Mouse (Mus musculus): Measurements from ENCODE around the gene Trpm8. TPM values are rescaled to one million over a fixed set of nuclear protein-coding genes. Genes with fewer than 3 reads are reported as not detected.

Gene Trpm8
- polyA plus RNA-seq, 1 experiment from 2014 or later: 0.07 TPM

GRCm38 (mm10) chr1:88366881-88367644 is 89.6 kb downstream of the Trpm8 start:
- H3K9me3 ChIP-seq: no peaks in the 10 kb centered on the region
- no peak overlapping the region for H3K4me2 ChIP-seq
- WGBS: 78% methylated on average over 11 of the region's 11 CpGs
- ATAC-seq (ENCODE audit: low read depth): no peak
- no peak overlapping the region for H3K9ac ChIP-seq
- no peaks in the 10 kb centered on the region for H3K4me1 ChIP-seq (replicated peaks)
- no peak overlapping the region for H3K4me3 ChIP-seq
- no peak overlapping the region for H3K27ac ChIP-seq (replicated peaks)
- H3K36me3 ChIP-seq: no peaks in the 10 kb centered on the region
- no peaks in the 10 kb centered on the region for H3K27me3 ChIP-seq

- no peaks in the 10 kb centered on the region for H3K27me3 ChIP-seq
- ATAC-seq (ENCODE audit: low read depth): no peak
- H3K36me3 ChIP-seq: no peaks in the 10 kb centered on the region
- no peaks in the 10 kb centered on the region; the same call in 1 of the 2 replicates for H3K9me3 ChIP-seq
- no peaks in the 10 kb centered on the region for H3K4me1 ChIP-seq (replicated peaks)
- 82% methylated on average over 1 of the region's 1 CpGs for WGBS
- H3K9ac ChIP-seq: no peak overlapping the region
- no peak overlapping the region for H3K4me2 ChIP-seq
- H3K27ac ChIP-seq (replicated peaks): no peak overlapping the region
- H3K4me3 ChIP-seq: no peak overlapping the region
Measured at GRCm38 (mm10) chr1:88378446-88378845, 101.0 kb downstream of the Trpm8 start.

GRCm38 (mm10) chr1:88391632-88392031 is 114.2 kb downstream of the Trpm8 start:
- H3K9ac ChIP-seq: no peak overlapping the region
- no peaks in the 10 kb centered on the region for H3K4me1 ChIP-seq (replicated peaks)
- no peak overlapping the region for H3K4me3 ChIP-seq
- no peak overlapping the region for H3K4me2 ChIP-seq
- no peak overlapping the region for H3K27ac ChIP-seq (replicated peaks)
- no peaks in the 10 kb centered on the region for H3K9me3 ChIP-seq
- ATAC-seq (ENCODE audit: low read depth): no peak
- no peaks in the 10 kb centered on the region for H3K27me3 ChIP-seq
- WGBS: 66% methylated on average over 4 of the region's 4 CpGs
- H3K36me3 ChIP-seq: no peaks in the 10 kb centered on the region

- H3K9ac ChIP-seq: no peak overlapping the region
- no peak overlapping the region for H3K4me2 ChIP-seq
- H3K36me3 ChIP-seq: no peaks in the 10 kb centered on the region
- WGBS: 88% methylated on average over 5 of the region's 5 CpGs
- no peak overlapping the region for H3K27ac ChIP-seq (replicated peaks)
- ATAC-seq (ENCODE audit: low read depth): no peak
- H3K4me3 ChIP-seq: no peak overlapping the region
- H3K27me3 ChIP-seq: no peaks in the 10 kb centered on the region
- H3K4me1 ChIP-seq (replicated peaks): no peaks in the 10 kb centered on the region
- H3K9me3 ChIP-seq: no peaks in the 10 kb centered on the region
Measured at GRCm38 (mm10) chr1:88393321-88393720, 115.9 kb downstream of the Trpm8 start.

GRCm38 (mm10) chr1:88403378-88403777 is 125.9 kb downstream of the Trpm8 start:
- Histone ChIP-seq H3K4me2 (no peak overlapping the region), H3K4me3 (no peak overlapping the region), H3K9ac (no peak overlapping the region), H3K27me3 (no peaks in the 10 kb centered on the region), H3K36me3 (no peaks in the 10 kb centered on the region), H3K9me3 (no peaks in the 10 kb centered on the region), H3K27ac (replicated peaks) (no peak overlapping the region), H3K4me1 (replicated peaks) (peaks cover 22% of the 10 kb centered on the region)
- WGBS: 81% methylated on average over 3 of the region's 3 CpGs
- ATAC-seq (ENCODE audit: low read depth): no peak

- H3K4me2 ChIP-seq: peak overlapping the region; percentile 1; the same call in 1 of the 2 replicates
- 42% methylated on average over 12 of the region's 12 CpGs for WGBS
Measured at GRCm38 (mm10) chr1:88406078-88406806, 128.8 kb downstream of the Trpm8 start.

GRCm38 (mm10) chr1:88406807-88407198 is 129.3 kb downstream of the Trpm8 start, which contains the start of gene Spp2:
Gene Spp2, plus strand, starts transcription at chr1:88406961.
- Histone ChIP-seq H3K4me3 (no peak within 1 kb of the TSS), H3K9ac (no peak within 1 kb of the TSS), H3K9me3 (no peaks in the 10 kb centered on the region), H3K27ac (replicated peaks) (peak within 1 kb of the TSS; percentile 46), H3K36me3 (no peaks in the 10 kb centered on the region), H3K27me3 (no peaks in the 10 kb centered on the region), H3K4me1 (replicated peaks) (peaks cover 24% of the 10 kb centered on the region), H3K4me2 (peak within 1 kb of the TSS; percentile 1; the same call in 1 of the 2 replicates)
- 85% methylated on average over 5 of the region's 5 CpGs for WGBS
- ATAC-seq (ENCODE audit: low read depth): no peak

More at GRCm38 (mm10) chr1:88406078-88406806, 128.8 kb downstream of the Trpm8 start:
- Histone ChIP-seq H3K27ac (replicated peaks) (peak overlapping the region; percentile 46), H3K9ac (no peak overlapping the region), H3K9me3 (no peaks in the 10 kb centered on the region), H3K4me3 (no peak overlapping the region), H3K27me3 (no peaks in the 10 kb centered on the region), H3K36me3 (no peaks in the 10 kb centered on the region), H3K4me1 (replicated peaks) (peaks cover 22% of the 10 kb centered on the region)
- ATAC-seq (ENCODE audit: low read depth): peak; percentile 80

- Histone ChIP-seq H3K27ac (replicated peaks) (no peak overlapping the region), H3K4me2 (no peak overlapping the region), H3K9ac (no peak overlapping the region), H3K27me3 (no peaks in the 10 kb centered on the region), H3K4me3 (no peak overlapping the region), H3K9me3 (no peaks in the 10 kb centered on the region), H3K36me3 (no peaks in the 10 kb centered on the region), H3K4me1 (replicated peaks) (peaks cover 30% of the 10 kb centered on the region)
- no peak for ATAC-seq (ENCODE audit: low read depth)
- WGBS: 89% methylated on average over 4 of the region's 4 CpGs
Measured at GRCm38 (mm10) chr1:88408340-88408739, 130.9 kb downstream of the Trpm8 start.

GRCm38 (mm10) chr1:88412013-88412412 is 134.6 kb downstream of the Trpm8 start:
- H3K9me3 ChIP-seq: no peaks in the 10 kb centered on the region
- H3K27ac ChIP-seq (replicated peaks): peak overlapping the region; percentile 14; the same call in 1 of the 2 replicates
- no peak overlapping the region for H3K4me3 ChIP-seq
- no peak for ATAC-seq (ENCODE audit: low read depth)
- no peak overlapping the region for H3K9ac ChIP-seq
- no peaks in the 10 kb centered on the region for H3K36me3 ChIP-seq
- no peaks in the 10 kb centered on the region for H3K27me3 ChIP-seq
- peaks cover 10% of the 10 kb centered on the region for H3K4me1 ChIP-seq (replicated peaks)
- 52% methylated on average over 5 of the region's 5 CpGs for WGBS
- H3K4me2 ChIP-seq: no peak overlapping the region

- Histone ChIP-seq H3K9me3 (no peaks in the 10 kb centered on the region), H3K27me3 (no peaks in the 10 kb centered on the region), H3K4me3 (no peak overlapping the region), H3K9ac (no peak overlapping the region), H3K4me1 (replicated peaks) (no peaks in the 10 kb centered on the region), H3K27ac (replicated peaks) (no peak overlapping the region), H3K36me3 (no peaks in the 10 kb centered on the region), H3K4me2 (no peak overlapping the region)
- WGBS: 81% methylated on average over 2 of the region's 2 CpGs
- ATAC-seq (ENCODE audit: low read depth): no peak
Measured at GRCm38 (mm10) chr1:88418943-88419342, 141.5 kb downstream of the Trpm8 start.

- WGBS: 87% methylated on average over 10 of the region's 10 CpGs
- Histone ChIP-seq H3K36me3 (no peaks in the 10 kb centered on the region), H3K9ac (no peak overlapping the region), H3K27ac (replicated peaks) (no peak overlapping the region), H3K4me1 (replicated peaks) (peaks cover 3% of the 10 kb centered on the region; the same call in 1 of the 2 replicates), H3K4me3 (no peak overlapping the region), H3K9me3 (no peaks in the 10 kb centered on the region), H3K27me3 (no peaks in the 10 kb centered on the region), H3K4me2 (no peak overlapping the region)
- ATAC-seq (ENCODE audit: low read depth): no peak
Measured at GRCm38 (mm10) chr1:88422045-88422444, 144.6 kb downstream of the Trpm8 start.

- no peaks in the 10 kb centered on the region for H3K27me3 ChIP-seq
- H3K4me2 ChIP-seq: no peak overlapping the region
- H3K9ac ChIP-seq: no peak overlapping the region
- no peak overlapping the region for H3K4me3 ChIP-seq
- peaks cover 3% of the 10 kb centered on the region; the same call in 1 of the 2 replicates for H3K4me1 ChIP-seq (replicated peaks)
- ATAC-seq (ENCODE audit: low read depth): no peak
- no peaks in the 10 kb centered on the region for H3K9me3 ChIP-seq
- no peak overlapping the region for H3K27ac ChIP-seq (replicated peaks)
- 60% methylated on average over 7 of the region's 7 CpGs for WGBS
- no peaks in the 10 kb centered on the region for H3K36me3 ChIP-seq
Measured at GRCm38 (mm10) chr1:88422846-88423395, 145.5 kb downstream of the Trpm8 start.

Data from neural tube, embryonic 13.5 days (tissue).